Mouse (Mus musculus): ENCODE data around the gene Bmpr2.

GRCm38 (mm10) chr1:59825421-59825820 lies 62.2 kb downstream of the Bmpr2 start:
- TF ChIP-seq CTCF (IDR thresholded peaks at IDR 0.05; ENCODE audit: insufficient read depth, low read depth, low read length) = no peak
- no peak for TF ChIP-seq POLR2A (IDR thresholded peaks at IDR 0.05; ENCODE audit: insufficient read depth, low read depth, low read length)
